Mouse (Mus musculus) urinary bladder, adult 18-20 months (tissue): ENCODE data around the gene 9930104L06Rik.

Source experiments
- DNase-seq, 2 experiments: peaks; one replicate each; pipeline ENCODE4 v3.0.0; 2022; ENCODE audit warnings: low spot score in 2 of 2, mixed read lengths in 2 of 2

Gene 9930104L06Rik

GRCm38 (mm10) chr4:124960940-124961339 lies 24.1 kb downstream of the 9930104L06Rik start:
- DNase-seq, result no peak

- no peak for DNase-seq
Observed at GRCm38 (mm10) chr4:124962576-124962975, 25.7 kb downstream of the 9930104L06Rik start.

DNA sequence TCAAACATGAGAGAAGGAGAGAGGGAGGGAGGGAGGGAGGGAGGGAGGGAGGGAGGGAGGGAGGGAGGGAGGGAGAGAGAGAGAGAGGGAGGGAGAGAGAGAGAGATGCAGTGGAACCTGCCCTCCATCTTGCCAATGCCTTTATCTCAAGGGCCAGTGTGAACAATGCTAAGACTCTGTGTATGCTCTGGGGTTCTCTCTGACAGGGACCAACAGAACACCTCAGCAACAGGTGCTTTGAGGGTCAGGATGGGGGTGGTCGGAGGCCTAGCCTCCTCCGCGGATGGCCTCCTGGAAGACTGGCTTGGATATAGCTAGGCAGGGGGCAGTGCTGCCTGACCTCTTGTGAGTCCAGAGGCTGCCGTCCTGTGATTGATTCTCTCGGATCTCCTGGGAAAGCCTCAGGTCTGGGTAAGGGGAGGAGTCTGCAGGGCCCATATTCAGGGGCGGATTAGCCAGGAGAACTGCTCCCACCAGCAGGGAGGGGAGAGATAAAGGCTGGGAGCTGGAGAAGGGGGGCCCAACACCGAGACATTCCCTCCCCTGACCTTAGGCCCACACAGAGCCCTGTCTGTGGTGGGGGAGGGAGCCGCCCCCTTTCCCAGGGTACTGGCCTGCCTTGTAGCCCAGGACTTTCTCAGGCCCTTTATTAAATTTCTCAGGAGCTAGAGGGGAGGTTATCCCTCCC lies 28.2 kb downstream of the 9930104L06Rik start:
- no peak for DNase-seq

GRCm38 (mm10) chr4:124968711-124969110 lies 31.9 kb downstream of the 9930104L06Rik start:
- DNase-seq, result no peak

GRCm38 (mm10) chr4:124969219-124969848 lies 32.5 kb downstream of the 9930104L06Rik start:
- DNase-seq, result no peak

DNA sequence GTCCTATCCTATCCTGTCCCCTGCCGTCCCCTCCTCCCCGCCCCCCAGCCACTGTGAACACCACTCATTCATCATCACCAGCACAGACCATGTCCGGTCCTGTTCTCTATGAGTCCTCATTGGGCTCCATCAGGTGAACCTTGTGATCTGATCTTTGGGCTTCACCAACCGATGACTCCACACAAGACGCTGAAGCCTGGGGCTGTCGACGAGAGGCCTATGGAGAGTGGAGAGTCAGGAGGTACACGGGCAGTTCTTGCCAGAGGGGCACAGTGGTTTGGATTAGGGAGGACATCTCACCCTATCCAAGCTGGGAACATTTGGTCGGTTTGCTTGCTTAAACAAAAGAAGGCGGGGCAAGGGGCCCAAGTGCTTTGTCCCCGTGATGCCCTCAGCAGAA lies 33.3 kb downstream of the 9930104L06Rik start:
- DNase-seq, result no peak

- DNase-seq, result no peak
Observed at GRCm38 (mm10) chr4:124970677-124971076, 33.8 kb downstream of the 9930104L06Rik start.

GRCm38 (mm10) chr4:124971094-124971493 lies 34.2 kb downstream of the 9930104L06Rik start:
- no peak for DNase-seq

DNA sequence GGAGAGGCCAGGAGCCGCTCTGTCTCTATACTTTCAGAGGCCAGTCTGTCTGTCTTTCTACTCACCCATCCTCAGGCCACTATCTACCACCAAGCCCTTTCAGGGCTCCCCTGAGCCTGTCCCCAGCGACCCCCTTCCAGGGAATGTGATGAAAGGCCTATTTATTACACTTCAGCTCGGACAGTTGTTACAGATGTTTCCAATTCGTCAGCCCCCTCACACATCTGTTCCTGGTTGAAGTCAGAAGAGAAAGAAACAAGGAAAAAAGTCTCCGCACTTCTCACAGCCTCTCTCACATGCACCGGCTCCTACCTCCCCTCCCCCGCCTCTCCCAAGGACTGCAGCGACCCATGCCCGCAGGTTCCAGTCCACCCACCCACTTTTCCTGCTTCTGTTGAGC lies 35.5 kb downstream of the 9930104L06Rik start:
- DNase-seq, result no peak

DNA sequence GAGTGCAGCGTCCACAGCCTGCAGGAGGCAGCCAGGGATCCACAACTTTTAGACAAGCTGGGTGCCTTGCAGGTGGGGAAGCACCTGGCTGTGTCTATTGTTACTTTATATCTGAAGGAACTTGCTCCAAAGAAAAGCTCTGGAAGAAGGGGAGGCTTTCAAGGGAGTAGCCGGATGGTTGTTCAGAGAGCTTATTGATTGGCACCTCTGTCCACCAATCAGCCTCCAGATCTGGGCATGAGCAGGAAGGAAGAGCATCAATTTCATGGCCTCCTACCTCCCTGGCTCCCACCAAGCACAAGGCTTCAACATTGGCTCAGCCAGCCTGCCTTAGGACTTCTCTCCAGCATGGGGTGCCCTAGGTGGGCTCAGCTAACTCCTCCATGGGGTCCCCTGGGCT lies 36.4 kb downstream of the 9930104L06Rik start:
- no peak for DNase-seq

DNA sequence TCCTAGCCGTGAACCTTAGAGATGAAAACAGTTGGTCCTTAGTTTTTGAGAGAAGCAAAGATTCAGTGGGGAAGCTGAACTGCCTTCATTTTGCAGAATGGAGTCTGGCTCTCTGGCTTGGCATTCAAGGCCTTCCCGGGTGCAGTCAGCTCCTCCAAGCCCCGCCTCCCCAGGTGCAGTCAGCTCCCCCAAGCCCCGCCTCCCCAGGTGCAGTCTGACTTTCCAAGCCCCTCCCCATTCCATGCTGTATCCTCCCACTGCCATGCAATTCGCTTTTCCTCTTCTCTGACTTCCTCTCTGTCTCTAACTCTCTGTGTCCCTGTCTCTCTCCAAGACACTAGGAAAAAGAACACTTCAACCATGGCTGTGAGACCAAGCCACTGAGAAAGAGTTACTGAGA lies 41.4 kb downstream of the 9930104L06Rik start:
- DNase-seq, result no peak

- DNase-seq, result no peak
Observed at GRCm38 (mm10) chr4:124983893-124984526, 47.2 kb downstream of the 9930104L06Rik start.

GRCm38 (mm10) chr4:124984871-124985670 lies 48.2 kb downstream of the 9930104L06Rik start:
- DNase-seq, result peak in 1 of 2 experiments; percentile 22

DNA sequence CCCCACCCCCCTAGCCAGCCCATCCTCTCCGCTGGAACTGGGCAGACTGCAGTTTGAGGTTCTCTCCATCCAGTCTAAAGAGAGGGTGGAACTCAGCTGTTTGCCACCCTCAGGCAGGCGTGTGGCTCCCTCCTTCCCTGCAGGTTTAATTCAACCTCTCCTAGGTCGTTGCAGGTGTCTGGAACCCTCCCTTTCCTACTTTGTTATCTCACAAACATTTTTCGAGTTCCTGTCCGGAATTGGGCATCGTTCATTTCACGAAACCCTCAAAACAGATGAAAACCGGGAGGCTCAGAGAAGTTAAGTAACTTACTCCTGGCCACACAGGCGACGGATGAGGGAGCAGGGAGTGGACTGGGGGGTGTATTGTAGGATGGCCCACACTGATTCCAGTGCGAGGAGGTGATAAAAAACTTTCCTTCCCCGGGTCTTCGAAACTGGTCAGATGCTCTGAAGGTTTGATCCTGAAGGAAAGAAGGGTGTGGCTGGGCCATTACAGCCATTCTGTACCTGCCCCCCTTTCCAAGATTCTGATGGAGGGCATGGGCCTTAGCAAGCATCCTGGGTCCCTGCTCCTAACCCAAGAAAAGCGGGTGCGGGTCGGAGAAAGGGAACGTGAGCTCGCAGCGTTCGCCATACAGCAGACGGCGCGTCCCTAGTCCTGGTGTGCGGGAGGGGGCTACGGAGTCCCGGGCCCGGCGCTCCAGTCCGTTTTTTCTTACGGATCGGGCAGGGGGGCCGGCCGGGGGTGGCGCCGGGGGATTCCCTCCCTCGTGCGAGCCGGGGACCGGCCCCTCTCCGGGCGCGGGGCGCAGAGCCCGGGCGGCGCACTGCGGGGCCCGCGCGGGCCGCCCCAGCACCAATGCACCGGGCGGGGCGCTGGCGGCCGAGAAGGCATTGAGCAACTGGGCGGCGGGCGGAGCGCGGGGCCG lies 49.1 kb downstream of the 9930104L06Rik start, which contains the start of gene Rspo1:
TSS of gene Rspo1 (plus strand) at position 760 of the 932 bp plus-strand sequence.
- DNase-seq, result peak in 1 of 2 experiments; percentile 12

DNA sequence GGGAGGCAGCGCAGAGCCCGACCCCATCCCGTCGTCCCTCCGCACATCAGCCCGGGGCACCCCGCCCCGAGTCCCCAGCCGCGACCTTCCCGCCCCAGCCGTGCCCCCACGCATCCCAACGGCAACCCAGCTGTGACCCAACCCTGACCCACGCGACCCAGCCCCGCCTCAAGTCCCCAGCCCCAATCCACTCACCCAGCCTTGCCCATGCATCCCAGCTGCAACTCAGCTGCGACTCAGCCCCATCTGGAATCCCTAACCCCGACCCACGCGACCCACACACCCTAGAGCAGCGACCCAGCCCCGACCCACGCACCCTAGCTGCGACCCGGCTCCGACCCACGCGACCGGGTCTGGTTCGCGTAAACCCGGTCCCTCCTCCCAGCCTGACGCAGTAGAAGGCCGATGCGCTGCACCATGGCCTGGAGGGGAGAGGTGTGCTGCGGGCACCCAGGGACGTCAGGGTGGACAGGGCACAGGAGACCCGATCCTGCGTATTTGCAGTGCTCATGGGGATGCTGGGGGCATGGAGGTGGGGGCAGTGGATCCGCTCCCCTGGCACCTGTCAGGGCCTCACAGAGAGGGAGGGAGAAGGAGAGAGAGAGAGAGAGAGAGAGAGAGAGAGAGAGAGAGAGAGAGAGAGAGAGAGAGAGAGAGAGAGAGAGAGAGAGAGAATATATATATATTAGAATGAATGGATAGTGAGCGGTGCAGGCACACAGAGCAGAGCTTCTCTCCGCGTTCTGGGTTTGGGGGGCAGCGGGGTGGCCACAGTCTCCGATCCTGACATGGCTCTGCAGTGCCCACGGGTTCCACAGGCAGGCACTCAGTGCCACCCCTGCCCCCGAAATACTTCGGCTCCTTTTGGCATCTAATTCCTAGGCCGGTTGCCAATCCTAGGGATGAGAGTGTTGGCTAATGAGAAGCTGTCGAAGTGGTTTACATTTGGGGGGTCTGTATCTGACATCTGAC lies 50.2 kb downstream of the 9930104L06Rik start:
- no peak for DNase-seq

DNA sequence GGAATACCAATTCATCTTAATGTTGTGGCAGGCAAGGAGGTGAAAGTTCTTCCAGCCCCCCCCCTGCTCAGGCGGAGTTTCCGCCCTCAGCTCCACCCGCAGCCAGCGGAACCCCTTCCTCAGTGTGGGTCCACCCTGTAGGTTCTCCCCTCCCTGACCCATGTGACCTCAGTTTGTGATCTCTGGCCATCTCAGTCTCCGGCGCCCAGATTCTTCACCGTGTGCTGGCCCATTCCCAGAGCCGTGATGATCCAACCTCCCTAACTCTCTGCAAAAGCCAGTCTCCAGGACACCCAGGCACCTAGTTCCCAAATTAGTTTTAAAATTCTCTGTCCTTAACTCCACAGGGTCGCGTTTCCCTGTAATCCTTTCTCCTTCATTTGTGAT lies 50.9 kb downstream of the 9930104L06Rik start:
- no peak for DNase-seq

DNA sequence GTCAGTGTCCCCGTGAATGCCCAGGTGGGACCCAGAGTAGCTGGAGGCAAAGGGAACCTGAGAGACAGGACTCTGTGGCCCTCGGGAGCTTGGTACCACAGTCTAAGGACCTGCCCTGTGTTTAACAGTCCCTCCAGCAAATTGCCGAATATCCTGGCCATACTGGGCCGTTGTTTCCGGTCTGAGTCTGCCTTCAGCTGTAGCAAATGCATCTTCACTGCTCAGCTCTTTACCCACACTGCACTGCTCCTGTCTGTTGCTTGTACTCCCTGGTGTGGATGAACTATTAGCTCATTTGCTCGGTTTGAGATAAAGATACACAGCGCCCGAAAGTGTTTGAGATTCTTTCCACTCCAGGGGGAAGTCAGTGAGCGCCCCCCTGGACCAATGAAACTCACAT lies 51.5 kb downstream of the 9930104L06Rik start:
- no peak for DNase-seq

DNA sequence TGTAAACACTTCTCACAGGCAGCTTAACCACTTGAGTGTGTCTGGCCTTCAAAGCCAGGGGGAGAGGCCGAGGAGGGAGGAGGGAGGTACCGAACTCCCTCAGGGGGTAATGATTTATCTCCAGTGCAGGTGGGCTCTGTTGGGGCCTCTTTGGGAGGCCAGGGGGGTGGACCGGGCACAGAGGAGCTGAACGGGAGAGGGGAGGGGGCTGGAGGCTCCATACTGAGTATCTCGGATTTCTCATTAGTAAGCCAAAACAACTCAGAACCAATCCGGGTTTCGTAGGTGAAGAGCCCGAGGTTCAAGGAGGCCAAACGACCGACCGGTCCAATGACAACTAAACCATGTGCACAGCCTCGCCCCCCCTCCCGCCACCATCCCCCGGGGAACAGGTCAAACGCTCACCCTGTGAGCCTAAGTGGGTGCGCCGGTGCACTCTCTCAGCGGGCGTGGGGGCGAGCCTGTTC lies 53.0 kb downstream of the 9930104L06Rik start:
- DNase-seq, result no peak

GRCm38 (mm10) chr4:124990325-124990724 lies 53.5 kb downstream of the 9930104L06Rik start:
- no peak for DNase-seq
